Mouse (Mus musculus): ENCODE data around the gene Hcrtr1.

Gene Hcrtr1

DNA sequence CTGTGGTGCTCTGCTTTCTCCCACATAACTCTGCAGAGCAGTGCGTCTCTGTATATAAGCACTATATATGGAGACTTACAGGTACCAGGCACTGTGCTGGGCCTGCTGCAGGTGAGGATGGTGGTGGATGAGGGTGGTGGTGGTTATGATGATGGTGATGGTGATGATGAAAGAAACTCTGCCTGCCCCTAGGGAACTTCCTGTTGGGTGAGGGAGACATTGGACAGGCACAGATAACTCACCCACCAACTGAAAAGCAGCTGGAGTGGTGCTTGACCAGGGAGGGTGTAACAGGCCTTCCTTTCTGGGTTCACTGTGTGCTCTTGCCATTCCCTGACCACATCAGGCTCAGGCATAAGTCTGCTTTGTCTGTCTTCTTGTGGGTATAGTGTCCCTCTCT is 26.4 kb downstream of the Hcrtr1 start:
- no peak for DNase-seq

DNA sequence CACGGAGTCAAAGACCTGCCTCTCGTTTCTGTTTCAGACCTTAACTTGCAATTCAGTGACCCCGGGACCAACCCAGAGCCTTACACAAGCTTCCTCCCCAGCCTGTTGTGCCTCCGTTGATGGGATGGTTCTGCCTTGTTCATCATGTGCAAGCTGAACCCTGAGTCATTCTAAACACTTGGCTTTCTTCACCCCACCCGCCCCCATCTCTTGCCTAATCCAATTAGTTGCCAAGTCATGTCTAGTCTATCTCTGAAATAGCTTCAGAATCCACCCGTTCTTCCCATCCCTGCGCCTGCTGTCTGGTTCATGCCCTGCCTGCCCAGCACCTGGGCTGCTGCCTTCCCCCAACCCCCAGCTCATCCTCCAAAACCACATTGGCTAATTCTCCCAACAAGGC is 26.9 kb downstream of the Hcrtr1 start:
- DNase-seq: no peak

DNA sequence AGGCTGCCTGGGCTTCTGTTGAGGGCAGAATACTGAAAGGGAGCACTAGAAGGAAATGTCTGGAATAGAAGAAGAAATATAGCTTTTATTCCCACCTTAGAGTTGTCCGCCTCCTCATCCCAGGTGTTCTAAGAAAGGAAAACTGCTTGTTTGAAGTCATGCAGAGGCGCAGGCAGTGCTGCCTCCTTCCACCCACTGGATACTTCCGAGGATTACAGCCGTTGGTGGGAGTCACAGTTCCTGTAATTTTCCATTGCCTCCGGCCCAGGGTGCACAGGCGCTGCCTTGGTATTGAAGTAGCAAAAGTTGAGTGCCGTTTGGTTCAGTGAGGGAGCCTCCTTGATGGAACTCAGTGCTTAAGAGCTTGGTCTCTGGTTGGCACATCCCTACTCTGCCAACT is 29.1 kb downstream of the Hcrtr1 start:
- DNase-seq: no peak

DNA sequence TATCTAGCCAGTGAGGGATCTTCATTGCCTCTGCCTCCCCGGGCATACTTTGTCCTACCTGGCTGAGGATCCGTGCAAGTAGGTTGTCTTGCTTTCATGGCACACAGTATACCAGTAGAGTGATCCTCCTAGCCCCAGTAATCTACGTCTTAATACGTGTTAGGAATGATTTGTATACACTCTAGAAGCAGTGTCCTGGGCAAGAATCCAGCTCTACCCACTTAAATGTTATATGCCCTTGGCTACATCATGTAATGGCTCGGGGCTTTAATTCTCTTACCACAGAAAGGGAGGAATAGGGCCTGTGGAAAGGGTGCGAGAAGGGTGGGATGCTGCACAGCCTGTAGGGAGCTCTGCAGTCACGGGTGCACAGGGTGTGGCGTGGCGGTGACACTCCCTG is 29.5 kb downstream of the Hcrtr1 start:
- no peak for DNase-seq

DNA sequence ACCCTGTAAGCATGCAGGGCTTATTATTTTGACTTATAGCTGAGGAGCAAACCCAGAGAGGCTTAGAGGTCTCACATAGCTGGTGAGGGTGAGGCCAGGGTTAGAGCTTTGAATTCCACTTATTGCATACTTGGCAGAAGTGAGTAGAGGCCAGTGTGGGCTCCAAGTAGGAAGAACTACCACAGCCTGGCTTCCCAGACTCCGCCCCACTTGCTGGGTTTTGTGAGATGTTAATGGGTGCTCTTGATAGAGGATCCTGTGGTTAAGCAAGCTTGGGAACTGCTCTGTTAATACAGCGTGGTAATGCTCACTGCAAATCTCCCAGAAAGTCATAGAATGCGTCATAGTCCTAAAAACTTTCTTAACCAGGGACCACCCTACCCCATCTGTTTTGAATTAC is 30.2 kb downstream of the Hcrtr1 start:
- DNase-seq: no peak

DNA sequence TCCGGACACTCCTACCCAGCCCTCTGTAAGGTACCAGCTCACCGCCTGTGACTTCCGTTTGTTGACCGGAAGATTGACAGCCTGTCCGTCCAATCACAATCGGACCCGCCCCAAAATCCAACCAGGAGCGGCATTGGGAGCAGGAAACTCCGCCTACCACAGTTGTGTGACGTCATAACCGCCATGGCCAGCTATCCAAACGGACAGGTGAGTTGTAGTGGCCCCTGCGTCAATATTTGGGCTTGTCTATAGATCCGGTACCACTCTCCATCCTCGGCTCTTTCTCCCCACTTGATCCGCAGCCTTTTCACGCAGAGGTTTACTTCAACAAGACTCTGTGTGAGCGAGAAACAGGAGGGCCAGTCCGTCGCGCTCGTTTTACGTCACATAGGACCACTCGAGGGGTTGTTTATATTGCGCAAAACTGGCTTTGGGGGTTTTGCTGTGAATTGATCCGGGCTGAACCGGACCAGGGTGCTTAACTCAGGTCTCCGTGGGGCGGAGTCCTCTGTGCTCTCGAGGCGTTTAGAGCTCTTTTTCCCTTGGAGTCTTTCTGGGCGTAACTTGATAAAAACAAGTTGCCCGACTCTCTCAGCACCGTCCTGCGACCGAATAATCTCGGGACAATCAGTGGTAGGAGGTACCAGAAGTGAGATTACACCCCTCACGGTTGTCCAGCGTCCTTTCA is 31.6 kb downstream of the Hcrtr1 start:
- DNase-seq: peak; percentile 100

DNA sequence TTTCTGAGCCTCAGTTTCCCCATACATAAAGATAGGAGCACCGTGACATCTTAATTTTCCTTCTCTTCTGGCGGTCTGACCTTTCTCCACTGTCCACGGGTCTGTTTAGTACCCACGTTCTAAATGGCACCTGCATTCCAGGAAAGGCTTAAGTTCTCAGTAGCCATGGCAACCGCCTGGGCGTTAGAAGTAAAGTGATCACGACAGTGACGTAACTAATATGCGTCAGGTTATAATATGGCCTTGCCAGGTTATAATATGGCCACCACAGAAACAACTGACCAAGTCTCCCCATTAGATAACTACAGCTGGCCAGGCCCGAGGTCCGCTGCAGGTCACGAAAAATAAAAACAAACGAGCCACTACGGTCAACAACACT is 32.1 kb downstream of the Hcrtr1 start:
- no peak for DNase-seq

DNA sequence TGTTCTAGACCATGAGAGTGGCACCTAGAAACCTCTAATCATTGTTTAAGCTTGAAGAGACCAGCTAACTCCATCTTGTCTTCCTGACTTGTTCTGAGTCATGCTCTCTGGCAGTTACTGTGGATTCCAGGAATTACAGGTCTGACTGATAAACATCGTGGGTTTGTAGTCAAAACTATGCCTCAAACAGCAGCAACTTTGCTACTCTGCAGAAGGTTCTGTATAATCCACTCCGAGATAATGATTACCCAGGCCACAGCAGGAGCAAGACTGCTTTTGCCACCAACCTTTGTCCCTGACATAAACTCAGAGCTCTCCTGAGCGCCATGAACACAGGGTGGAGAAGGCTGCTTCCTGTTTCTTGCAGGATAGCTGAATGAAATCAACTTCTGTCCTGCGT is 34.6 kb downstream of the Hcrtr1 start:
- DNase-seq: no peak

DNA sequence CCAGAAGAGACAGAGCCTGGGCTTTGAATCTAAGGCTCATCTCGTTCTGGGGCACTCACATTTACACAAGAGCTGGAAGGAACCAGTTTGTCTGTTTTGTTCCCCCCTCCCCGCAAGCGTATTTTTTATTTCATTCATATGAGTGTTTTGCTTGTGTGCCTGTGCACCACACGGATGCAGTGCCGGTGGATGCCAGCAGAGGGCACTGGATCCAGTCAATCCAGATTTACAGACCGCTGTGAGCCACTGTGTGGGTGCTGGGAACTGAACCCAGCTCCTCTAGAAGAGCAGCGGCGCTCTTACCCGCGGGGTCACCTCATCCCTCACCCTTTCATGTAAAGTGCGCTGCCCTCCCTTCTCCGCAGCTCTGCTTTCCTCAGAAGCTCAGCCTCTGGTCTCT is 35.5 kb downstream of the Hcrtr1 start:
- no peak for DNase-seq

DNA sequence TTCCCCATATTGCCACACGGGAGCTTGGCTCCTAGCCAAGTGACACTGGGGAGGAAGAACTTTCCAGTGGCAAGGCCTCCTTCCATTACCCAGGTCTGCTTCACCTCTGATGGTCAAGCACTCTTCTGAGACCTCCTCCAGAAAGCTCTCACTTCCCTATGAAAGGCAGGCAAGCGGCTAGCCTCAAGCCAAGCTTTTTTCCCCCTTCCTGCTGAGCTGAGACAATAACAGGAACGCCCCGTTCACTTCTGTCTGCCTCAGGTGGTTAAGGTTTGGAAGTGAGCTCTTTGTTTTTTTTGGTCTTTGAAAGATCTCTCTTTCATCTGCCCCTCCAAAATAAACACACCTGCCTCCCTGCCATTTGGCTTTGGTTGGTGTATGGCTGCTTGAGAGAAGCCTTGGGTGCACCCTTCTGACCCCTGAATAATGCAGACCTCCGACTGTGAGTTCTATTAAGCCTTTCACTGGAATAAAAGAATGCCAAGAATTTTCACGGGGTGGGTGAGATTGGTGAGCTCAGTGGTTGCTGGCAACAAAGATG is 37.0 kb downstream of the Hcrtr1 start, which contains the start of gene Pef1:
TSS of gene Pef1 (plus strand) at position 448 of the 541 bp plus-strand sequence.
- no peak for DNase-seq

DNA sequence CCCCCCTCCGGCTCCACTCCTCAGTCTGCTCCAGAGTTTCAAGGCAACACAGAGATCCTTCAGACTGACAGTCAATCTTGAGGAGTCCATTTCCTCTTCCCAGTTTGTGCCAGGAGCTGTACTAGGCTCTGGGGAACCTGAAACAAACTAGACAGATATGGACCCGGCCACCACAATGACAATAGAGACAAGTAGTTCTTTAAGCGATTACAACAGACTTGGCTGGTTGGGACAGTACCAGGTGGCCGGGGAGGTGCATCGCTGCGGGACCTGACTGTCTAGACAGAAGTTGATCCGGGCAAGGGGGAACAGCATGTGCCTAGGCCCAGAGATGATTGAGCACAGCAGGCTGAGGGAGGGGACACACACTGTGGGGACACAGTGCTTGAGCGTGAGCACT is 38.0 kb downstream of the Hcrtr1 start:
- peak; percentile 22 for DNase-seq

DNA sequence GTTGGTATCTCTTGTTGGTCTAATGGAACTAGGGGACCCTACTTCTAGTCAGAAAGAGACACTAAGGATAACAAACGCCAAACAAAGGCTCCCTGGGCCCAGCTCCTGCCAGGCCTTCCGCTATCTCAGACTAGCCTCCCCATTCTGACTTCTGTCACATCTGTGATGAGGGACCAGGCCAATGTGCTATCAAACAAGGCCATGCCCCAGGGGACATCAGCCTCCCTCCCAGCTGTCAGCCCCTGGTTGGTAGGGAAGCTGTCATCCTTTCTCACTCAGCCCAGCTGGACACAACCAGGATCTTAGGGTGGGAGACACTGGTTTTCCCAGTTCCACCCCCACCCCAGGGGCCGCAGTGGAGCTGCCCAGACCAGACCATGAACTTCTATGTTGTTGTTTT is 44.0 kb downstream of the Hcrtr1 start:
- no peak for DNase-seq

DNA sequence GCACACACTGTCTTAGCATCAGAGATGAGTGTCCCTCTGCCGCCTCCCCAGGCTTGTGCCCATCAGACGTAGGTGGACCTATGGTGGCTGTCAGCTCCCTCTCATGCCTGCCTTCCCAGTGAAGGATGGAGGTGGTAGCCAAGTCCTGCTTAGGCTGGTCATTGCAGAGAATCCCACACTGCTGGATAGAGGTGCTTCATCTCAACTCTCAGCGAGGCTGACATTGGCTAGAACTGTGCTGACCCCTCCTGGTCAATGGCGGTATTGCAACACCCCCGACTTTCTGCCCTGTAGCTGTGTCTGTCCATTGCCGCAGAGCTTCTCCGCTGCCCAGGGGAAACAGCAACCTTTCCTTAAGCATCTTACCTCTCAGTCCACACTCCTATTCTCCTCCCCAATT is 51.9 kb downstream of the Hcrtr1 start:
- DNase-seq: peak; percentile 94

DNA sequence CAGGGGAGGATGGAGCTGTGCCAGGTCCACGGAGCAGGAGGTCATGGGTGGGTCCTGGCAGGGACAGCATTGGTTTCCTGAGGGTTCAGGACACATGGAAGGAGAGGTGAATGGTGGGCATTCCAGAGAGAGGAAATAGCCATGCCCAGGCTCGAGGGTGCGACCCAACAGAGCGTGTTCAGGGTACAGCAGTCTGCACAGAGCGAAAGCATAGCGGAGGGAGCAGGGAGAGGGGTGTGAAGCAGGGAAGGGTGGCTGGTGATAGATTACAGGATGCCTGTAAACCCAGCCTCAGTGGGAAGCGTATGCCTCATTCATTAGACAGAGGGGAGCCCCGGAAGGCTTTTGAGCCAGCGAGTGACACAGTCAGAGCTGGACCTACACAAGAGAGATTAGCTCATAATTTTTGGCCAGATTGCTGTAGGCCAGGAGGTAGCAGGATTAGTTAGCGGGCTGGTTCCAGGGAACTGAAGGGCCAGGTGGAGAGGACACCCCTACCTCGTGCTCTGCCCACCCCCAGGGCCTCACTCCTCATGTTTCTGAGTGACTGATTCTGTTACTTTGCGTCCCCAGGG is 53.8 kb downstream of the Hcrtr1 start:
- DNase-seq: peak; percentile 40

DNA sequence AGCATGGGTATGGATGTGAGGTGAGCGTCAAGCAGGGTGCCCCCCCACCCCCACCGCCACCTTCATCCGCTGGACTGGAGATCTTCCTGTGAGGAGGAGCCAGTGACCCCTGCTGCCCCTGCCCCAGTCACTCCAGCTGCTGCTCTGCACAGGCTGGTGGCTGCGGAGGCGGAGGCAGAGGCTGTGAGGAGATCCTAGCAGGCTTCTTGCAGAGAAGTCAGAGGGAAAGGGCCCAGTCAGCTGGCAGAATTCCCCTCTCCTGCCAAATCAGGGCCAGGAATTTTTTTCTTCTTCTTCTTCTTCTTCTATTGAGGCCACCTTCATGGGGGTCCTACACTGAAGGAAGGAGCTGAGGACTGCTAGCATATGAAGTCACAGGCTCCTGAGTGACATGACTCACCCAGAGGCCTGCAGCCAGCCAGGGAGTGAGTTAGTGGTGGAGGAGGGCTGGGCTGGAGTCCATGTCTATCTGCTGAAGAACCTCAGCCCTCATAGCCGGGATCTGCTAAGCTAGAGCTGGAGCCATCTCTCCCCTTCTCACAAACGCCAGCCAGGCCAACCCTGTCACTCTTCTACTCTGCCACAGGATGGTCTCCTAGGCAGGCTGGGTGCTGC is 54.7 kb downstream of the Hcrtr1 start:
- peak; percentile 24 for DNase-seq

DNA sequence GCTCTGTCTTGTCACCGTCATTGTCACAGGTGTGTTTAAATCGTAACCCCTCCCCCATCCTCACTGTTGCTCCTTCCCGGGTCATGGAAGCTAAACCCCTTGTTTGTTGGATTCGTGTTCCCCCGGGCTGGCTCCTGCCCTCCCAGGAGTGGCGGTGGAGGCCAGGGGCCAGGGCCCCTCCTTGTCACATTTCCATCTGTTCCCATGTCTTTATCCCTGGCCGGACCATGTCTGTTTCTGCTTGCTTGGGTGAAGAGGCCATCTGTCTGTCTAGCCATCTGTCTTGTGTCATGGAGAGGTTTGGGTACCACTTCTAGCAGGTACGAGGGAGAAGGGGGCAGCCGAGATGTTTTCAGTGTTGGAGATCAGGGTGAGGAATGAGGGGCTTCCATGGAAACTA is 56.9 kb downstream of the Hcrtr1 start:
- no peak for DNase-seq

DNA sequence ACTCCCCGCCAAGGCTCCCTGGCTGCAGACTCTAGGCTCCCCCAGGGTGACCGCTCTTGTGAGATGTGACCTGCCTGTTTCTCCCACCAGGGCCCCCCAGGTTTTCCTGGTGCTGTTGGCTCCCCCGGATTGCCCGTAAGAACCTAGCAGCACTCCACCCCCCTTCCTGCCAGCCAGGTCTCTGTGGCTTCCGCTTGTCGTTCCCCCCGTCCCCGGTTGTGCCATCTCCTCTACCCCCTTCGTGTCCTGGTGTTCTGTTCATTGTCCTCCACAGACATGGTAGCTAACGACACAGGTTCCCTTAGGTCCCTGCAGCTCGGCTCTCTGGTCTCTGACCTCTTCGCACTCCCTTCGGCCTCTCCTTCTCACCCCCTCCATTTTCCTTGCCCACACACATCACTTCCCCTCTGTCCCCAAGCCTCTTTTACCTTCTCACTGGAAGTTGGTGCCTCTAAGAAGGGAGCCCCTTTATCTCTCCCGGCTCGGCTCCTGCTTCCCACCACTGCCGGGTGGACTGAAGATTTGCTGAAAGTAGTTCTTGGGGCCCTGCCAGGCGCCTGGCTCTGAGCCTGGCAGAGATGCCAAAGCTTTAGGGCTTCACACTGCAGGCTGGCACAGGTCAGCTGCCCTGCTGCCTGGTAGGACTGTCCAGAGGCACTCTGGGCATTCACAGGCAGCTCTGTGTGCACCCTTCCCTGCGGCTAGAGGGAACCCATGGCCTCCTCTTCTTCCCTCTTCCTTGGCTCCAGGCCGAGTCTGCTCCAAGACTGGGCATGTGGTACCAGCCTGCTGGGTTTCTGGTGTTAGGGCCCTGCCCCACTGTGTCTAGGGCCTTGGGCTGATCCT is 57.6 kb downstream of the Hcrtr1 start:
- peak; percentile 78 for DNase-seq

All from cerebellum, adult 11 months (tissue).